Mouse (Mus musculus) adrenal gland, postnatal 14 days (tissue): Measurements from ENCODE around the gene Ccdc43. TPM values are rescaled to one million over a fixed set of nuclear protein-coding genes. Genes with fewer than 3 reads are reported as not detected.
"Not testable (repeated sequence)": the region's sequence is repeated elsewhere in the genome, so short reads cannot be mapped to it uniquely, and the experiment has no call there.

ENCODE experiments used
- DNase-seq: peaks from one replicate; pipeline ENCODE4 v3.0.0; 2021; ENCODE audit warnings: mixed read lengths
- long read RNA-seq, 2 experiments: library from polyadenylated mRNA; stranded (forward); transcript quantifications; one replicate each; pipeline ENCODE4 v2.0.0; 2021
- total RNA-seq: library from RNA; stranded (reverse); gene quantifications from 2 replicates; pipeline ENCODE4 v1.2.3, GENCODE M21; 2021

The Ccdc43 gene
- 23.2 and 23.6 TPM in 2 replicates for total RNA-seq
- long read RNA-seq, experiment 1, transcript Ccdc43-201 (5 exons, 2,366 nt): major isoform, 27 of 32 reads
- long read RNA-seq, experiment 1, partial matches to known transcripts: 0 of 32 reads
- long read RNA-seq, experiment 1, other reads (novel, unspliced or antisense): 0 of 32 reads
- long read RNA-seq, experiment 2, transcript Ccdc43-201 (5 exons, 2,366 nt): major isoform, 26 of 32 reads
- long read RNA-seq, experiment 2, partial matches to known transcripts: 0 of 32 reads
- long read RNA-seq, experiment 2, other reads (novel, unspliced or antisense): 0 of 32 reads

- peak; percentile 95 for DNase-seq
Measured at GRCm38 (mm10) chr11:102697338-102698017, at the start of gene Ccdc43. Gene Ccdc43, minus strand, starts transcription at chr11:102697782.

- DNase-seq: peak; percentile 61
Measured at GRCm38 (mm10) chr11:102744746-102745145, 47.2 kb upstream of the Ccdc43 start.

GRCm38 (mm10) chr11:102742843-102743242 lies 45.3 kb upstream of the Ccdc43 start:
- no peak for DNase-seq

- DNase-seq: no peak
Measured at GRCm38 (mm10) chr11:102742066-102742465, 44.5 kb upstream of the Ccdc43 start.

GRCm38 (mm10) chr11:102741129-102741950 lies 43.8 kb upstream of the Ccdc43 start:
- DNase-seq: peak; percentile 61

GRCm38 (mm10) chr11:102740634-102741033 lies 43.1 kb upstream of the Ccdc43 start:
- DNase-seq: no peak

- peak; percentile 67 for DNase-seq
Measured at GRCm38 (mm10) chr11:102739278-102739966, 41.8 kb upstream of the Ccdc43 start.

- DNase-seq: no peak
Measured at GRCm38 (mm10) chr11:102738046-102738445, 40.5 kb upstream of the Ccdc43 start.

- no peak for DNase-seq
Measured at GRCm38 (mm10) chr11:102734961-102735360, 37.4 kb upstream of the Ccdc43 start.

GRCm38 (mm10) chr11:102733146-102733545 lies 35.6 kb upstream of the Ccdc43 start:
- DNase-seq: no peak

- DNase-seq: no peak
Measured at GRCm38 (mm10) chr11:102731366-102731765, 33.8 kb upstream of the Ccdc43 start.

GRCm38 (mm10) chr11:102729835-102730234 lies 32.3 kb upstream of the Ccdc43 start:
- no peak for DNase-seq

GRCm38 (mm10) chr11:102728614-102729013 lies 31.0 kb upstream of the Ccdc43 start:
- peak; percentile 47 for DNase-seq

GRCm38 (mm10) chr11:102725574-102725973 lies 28.0 kb upstream of the Ccdc43 start:
- DNase-seq: peak; percentile 26

- no peak for DNase-seq
Measured at GRCm38 (mm10) chr11:102716135-102716534, 18.6 kb upstream of the Ccdc43 start.

GRCm38 (mm10) chr11:102714578-102714977 lies 17.0 kb upstream of the Ccdc43 start:
- DNase-seq: not testable (repeated sequence)

GRCm38 (mm10) chr11:102712411-102712810 lies 14.8 kb upstream of the Ccdc43 start:
- no peak for DNase-seq

GRCm38 (mm10) chr11:102702206-102702605 lies 4.6 kb upstream of the Ccdc43 start:
- not testable (repeated sequence) for DNase-seq

- DNase-seq: no peak
Measured at GRCm38 (mm10) chr11:102698018-102698476, 465 bp upstream of the Ccdc43 start.

GRCm38 (mm10) chr11:102695289-102695688 lies 2.3 kb downstream of the Ccdc43 start:
- no peak for DNase-seq

- DNase-seq: peak; percentile 79
Measured at GRCm38 (mm10) chr11:102690162-102690561, 7.4 kb downstream of the Ccdc43 start.
